Mouse (Mus musculus) cerebellum, postnatal 4 days (tissue): Measurements from ENCODE around the gene Ptch2.

ENCODE experiments used
- DNase-seq, 2 experiments: peaks; one replicate each; pipeline ENCODE4 v3.0.0; 2022; ENCODE audit warnings: low spot score in 2 of 2, mixed read lengths in 1 of 2

Ptch2 gene

DNA sequence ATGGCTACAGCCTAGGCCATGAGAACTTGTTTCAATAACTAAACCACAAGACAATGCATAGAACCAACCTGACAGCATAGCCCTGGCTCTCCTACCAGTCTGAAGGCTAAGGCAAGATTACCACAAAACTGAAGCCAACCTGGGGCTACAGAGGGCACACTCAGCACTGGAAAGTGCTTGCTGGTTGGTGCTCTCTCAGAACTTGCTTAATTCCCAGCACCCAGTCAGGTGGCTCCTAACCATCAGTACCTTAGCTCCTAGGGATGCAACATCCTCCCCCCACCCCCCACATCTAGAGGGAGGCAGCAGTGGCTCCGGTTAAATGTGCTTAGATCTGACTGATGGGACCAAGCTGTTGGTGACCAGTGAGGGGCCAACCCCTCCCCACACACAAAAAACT is 55.5 kb downstream of the Ptch2 start:
- DNase-seq = no peak

DNA sequence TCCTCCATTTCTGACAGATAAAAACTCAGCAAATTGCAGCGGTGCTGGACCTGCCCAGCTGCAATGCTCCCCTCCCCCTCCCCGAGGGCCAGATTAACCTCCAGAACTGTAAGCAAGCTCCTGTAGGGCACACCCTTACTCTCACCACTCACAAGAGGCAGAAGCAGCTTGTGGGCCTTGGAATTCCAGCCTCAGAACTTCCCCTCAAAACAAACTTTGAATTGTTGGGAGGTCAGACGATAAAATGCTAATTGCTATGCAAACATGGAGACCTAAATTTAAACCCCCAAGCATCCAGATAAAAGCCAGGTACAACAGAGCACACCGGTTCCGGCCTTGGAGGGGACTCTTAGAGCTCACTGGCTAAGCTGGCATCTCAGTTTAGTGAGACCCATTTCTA is 56.8 kb downstream of the Ptch2 start:
- no peak for DNase-seq

DNA sequence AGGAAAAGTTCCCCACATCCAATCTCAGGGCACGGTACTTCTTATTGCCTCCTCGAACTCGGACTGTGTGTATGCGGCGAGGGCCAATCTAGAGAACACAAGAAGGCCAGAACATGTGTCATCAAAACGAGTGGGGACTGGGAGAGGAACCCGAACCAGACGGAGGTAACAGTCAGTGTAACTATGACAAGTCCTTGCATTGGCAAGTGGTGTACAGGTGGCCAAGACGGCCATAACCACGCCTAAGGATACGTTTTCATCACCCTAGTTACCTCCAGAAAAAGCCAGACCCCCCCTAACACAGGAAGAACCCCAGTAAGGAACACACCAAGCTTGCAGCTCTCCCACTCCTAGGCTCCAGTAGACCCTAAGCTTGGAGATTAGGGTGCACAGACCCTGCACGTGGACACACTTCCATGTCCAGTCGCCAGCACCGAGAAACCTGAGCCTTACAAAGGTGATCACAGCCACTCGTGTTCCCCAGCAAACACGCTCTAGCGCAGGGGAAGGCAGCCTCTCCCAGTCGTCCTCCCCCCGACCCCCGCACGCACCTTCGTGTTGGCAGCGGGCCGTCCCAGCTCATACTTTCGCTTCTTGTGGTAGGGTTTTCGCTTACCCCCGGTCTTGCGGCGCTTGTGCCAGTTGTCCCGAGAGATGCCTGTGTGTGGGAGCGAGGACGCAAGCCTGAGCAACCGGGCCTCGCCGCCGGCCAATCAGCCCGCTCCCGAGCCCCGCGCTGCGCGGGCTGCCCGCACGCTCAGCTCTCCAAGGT is 59.3 kb downstream of the Ptch2 start:
- DNase-seq = no peak

DNA sequence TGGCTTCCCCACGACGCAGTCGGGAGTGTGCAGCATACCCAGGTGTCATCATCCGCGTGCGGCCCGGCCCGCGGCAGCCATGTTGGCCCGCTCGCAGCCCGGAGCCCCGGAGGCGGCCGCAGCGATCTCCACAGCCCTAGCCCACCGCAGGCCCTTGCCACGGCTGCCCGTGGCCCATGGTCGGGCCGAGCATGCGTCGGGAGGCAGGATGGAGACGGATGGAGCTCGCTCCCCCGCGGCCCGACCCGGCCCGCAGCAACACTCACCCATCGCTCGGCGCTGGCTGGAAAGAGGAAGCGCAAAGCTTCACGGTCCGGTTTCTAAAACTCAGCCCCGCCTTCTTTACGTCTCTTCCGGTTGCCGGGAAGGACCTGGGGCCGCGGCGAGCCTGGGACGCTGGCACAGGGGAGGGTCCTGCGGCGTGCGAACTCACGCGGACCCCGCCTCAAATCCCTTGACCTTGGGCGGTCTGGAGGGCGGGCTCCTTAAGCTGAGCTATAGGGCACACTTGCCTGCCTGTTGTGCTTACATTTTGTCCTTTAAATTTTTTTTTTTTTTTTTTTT is 60.0 kb downstream of the Ptch2 start, which contains the start of gene Rps8:
Gene Rps8 (minus strand): TSS at position 452 of the 564 bp plus-strand sequence.
- peak; percentile 61 to 79 for DNase-seq

DNA sequence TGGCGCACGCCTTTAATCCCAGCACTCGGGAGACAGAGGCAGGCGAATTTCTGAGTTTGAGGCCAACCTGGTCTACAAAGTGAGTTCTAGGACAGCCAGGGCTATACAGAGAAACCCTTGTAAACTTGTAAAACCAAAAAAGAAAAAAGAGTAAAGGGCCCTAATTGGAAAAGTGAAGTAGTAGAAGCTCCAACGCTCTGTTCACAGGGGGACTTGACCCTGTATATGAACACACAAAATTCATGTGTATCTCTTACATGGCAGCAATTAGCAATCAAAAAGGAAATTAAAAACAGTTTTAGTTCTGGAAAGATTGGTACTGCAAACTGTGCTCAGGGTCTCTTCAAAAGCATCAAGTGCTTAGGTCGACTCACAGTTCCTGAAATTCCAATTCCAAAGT is 60.5 kb downstream of the Ptch2 start:
- DNase-seq = no peak

DNA sequence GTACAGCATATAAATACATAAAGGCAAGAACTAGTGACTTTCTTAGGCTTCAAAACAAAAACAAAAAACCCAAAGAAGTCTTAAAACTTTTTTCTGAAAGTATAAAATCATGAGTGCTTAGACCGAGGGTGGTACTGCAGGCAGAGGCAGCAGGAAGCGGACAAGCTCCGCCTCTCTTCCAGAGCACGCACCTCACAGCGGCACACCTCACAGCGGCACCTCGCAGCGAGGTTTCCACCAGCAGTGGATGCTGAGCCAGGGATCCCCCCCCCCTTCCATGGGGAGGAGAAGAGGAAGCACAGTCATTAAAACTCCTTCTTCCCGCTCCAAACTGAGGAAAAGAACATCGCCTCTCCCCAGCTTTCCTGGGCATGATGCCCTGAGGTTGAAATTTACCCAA is 63.8 kb downstream of the Ptch2 start:
- no peak for DNase-seq

DNA sequence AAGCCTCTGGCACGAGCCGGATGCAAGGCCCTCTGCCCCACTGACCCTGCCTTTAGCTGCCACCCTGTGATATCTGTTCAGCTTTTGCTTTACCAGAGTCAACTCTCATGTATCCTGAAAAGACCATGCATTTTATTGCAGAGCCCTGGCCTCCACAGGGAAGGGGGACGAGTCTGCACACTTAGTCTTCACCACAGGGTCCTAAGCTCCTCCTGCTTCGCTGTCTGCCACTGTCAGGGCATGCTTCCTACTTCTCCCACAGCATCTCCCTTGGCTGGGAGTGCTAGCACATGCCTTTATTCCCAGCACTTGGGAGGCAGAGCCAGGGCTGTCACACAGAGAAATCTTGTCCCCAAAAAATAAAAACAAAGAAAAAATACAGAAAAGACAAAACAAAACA is 65.3 kb downstream of the Ptch2 start:
- DNase-seq = no peak
